Mouse (Mus musculus) myocyte (in vitro differentiated cells): ENCODE data around the gene Mrps7.

Experiments used
- CEBPB ChIP-seq: IDR thresholded peaks from 2 replicates; pipeline ENCODE4 v1.6.1; 2011; ENCODE audit warnings: mild to moderate bottlenecking, moderate library complexity; ENCODE audit not compliant: poor library complexity, insufficient read depth, severe bottlenecking
- E2F4 ChIP-seq: IDR thresholded peaks from one replicate; pipeline ENCODE4 v1.6.1; 2011; ENCODE audit warnings: mild to moderate bottlenecking, control low read depth, moderate library complexity; ENCODE audit not compliant: insufficient read depth
- MAX ChIP-seq: IDR thresholded peaks from one replicate; pipeline ENCODE4 v1.6.1; 2011; ENCODE audit warnings: low read depth, mild to moderate bottlenecking, control low read depth
- MYOG ChIP-seq, 3 experiments: IDR thresholded peaks; one replicate each; pipeline ENCODE4 v1.6.1; 2011; ENCODE audit warnings: control low read depth in 2 of 3, low read depth in 2 of 3, mild to moderate bottlenecking in 2 of 3; ENCODE audit not compliant: insufficient read length in 2 of 3, control insufficient read depth in 1 of 3, insufficient read depth in 1 of 3
- POLR2A ChIP-seq: IDR thresholded peaks from one replicate; pipeline ENCODE4 v1.6.1; 2011; ENCODE audit warnings: low read depth, mild to moderate bottlenecking, control low read depth, moderate library complexity; ENCODE audit not compliant: insufficient read length
- POLR2AphosphoS2 ChIP-seq: IDR thresholded peaks from one replicate; pipeline ENCODE4 v1.6.1; 2011; ENCODE audit warnings: low read depth, control low read depth; ENCODE audit not compliant: insufficient read length
- REST ChIP-seq: IDR thresholded peaks from one replicate; pipeline ENCODE4 v1.6.1; 2011; ENCODE audit warnings: mild to moderate bottlenecking, control low read depth, moderate library complexity; ENCODE audit not compliant: insufficient read depth, insufficient read length
- SRF ChIP-seq: IDR thresholded peaks from one replicate; pipeline ENCODE4 v1.6.1; 2011; ENCODE audit warnings: low read depth; ENCODE audit not compliant: control insufficient read depth, insufficient read length
- TCF12 ChIP-seq: IDR thresholded peaks from one replicate; pipeline ENCODE4 v1.6.1; 2011; ENCODE audit warnings: mild to moderate bottlenecking, control low read depth; ENCODE audit not compliant: poor library complexity, insufficient read depth, severe bottlenecking
- TCF3 ChIP-seq: IDR thresholded peaks from one replicate; pipeline ENCODE4 v1.6.1; 2011; ENCODE audit warnings: low read depth, control low read depth; ENCODE audit not compliant: insufficient read length
- USF1 ChIP-seq: IDR thresholded peaks from one replicate; pipeline ENCODE4 v1.6.1; 2011; ENCODE audit warnings: low read depth, mild to moderate bottlenecking, control low read depth, moderate library complexity

DNA sequence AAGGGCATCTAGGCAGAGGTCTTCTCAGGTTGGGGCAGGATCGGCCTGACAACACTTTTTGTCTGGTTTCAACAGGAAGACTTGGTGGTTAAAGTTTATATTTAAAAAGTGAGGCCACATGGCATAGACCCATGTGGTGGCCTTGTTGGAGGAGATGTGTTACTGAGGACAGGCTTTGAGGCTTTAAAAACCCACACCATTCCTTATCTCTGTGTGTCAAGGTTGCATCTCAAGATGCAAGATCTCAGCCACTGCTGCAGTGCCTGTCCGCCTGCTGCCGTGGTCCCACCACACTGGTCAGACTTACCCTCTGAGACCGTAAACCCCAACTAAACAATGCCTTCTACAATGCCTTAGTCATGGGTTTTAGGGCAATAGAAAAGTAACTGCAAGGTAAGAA lies 5.4 kb upstream of the Mrps7 start:
- TF ChIP-seq POLR2A (no peak), POLR2AphosphoS2 (no peak), MAX (no peak), E2F4 (no peak), SRF (no peak), REST (no peak), TCF12 (no peak), USF1 (no peak), MYOG (IDR thresholded peaks at IDR 0.05; ENCODE audit: control insufficient read depth in 1 of 3, insufficient read depth in 1 of 3, insufficient read length in 2 of 3, low read depth in 2 of 3) (no peak), TCF3 (no peak), CEBPB (no peak)
